Mouse (Mus musculus): ENCODE data around the gene Gldc. TPM values are rescaled to one million over a fixed set of nuclear protein-coding genes. Genes with fewer than 3 reads are reported as not detected.

Gene Gldc
- polyA plus RNA-seq, 1 experiment from 2014 or later, result 12.1 TPM

GRCm38 (mm10) chr19:30096186-30096585 lies 79.0 kb downstream of the Gldc start:
- peaks cover 64% of the 10 kb centered on the region for H3K36me3 ChIP-seq
- H3K27ac ChIP-seq, result no peak overlapping the region
- 30% methylated on average over 3 of the region's 3 CpGs for WGBS
- H3K27me3 ChIP-seq, result no peaks in the 10 kb centered on the region
- no peak overlapping the region for H3K4me2 ChIP-seq
- no peaks in the 10 kb centered on the region for H3K9me3 ChIP-seq
- H3K4me3 ChIP-seq, result no peak overlapping the region
- H3K9ac ChIP-seq, result no peak overlapping the region
- peaks cover 6% of the 10 kb centered on the region; the same call in 1 of the 2 replicates for H3K4me1 ChIP-seq
- ATAC-seq (ENCODE audit: insufficient number of reproducible peaks, low FRiP score, low TSS enrichment, low read depth), result peak; percentile 72; the same call in 1 of the 2 replicates

GRCm38 (mm10) chr19:30091644-30092295 lies 83.5 kb downstream of the Gldc start:
- H3K4me3 ChIP-seq, result no peak overlapping the region
- H3K9me3 ChIP-seq, result no peaks in the 10 kb centered on the region
- no peak overlapping the region for H3K9ac ChIP-seq
- no peak overlapping the region for H3K4me2 ChIP-seq
- H3K27me3 ChIP-seq, result no peaks in the 10 kb centered on the region
- 91% methylated on average over 11 of the region's 12 CpGs for WGBS
- H3K36me3 ChIP-seq, result peaks cover 73% of the 10 kb centered on the region
- H3K27ac ChIP-seq, result no peak overlapping the region
- H3K4me1 ChIP-seq, result peaks cover 6% of the 10 kb centered on the region; the same call in 1 of the 2 replicates
- no peak for ATAC-seq (ENCODE audit: insufficient number of reproducible peaks, low FRiP score, low TSS enrichment, low read depth)

- H3K36me3 ChIP-seq, result peaks cover 75% of the 10 kb centered on the region
- no peaks in the 10 kb centered on the region for H3K27me3 ChIP-seq
- no peak overlapping the region for H3K4me2 ChIP-seq
- H3K27ac ChIP-seq, result no peak overlapping the region
- H3K9ac ChIP-seq, result no peak overlapping the region
- 57% methylated on average over 6 of the region's 6 CpGs for WGBS
- ATAC-seq (ENCODE audit: insufficient number of reproducible peaks, low FRiP score, low TSS enrichment, low read depth), result no peak
- no peaks in the 10 kb centered on the region for H3K4me1 ChIP-seq
- no peaks in the 10 kb centered on the region for H3K9me3 ChIP-seq
- no peak overlapping the region for H3K4me3 ChIP-seq
Measured at GRCm38 (mm10) chr19:30090163-30090562, 85.1 kb downstream of the Gldc start.

- H3K9me3 ChIP-seq, result no peaks in the 10 kb centered on the region
- no peak overlapping the region for H3K9ac ChIP-seq
- no peak for ATAC-seq (ENCODE audit: insufficient number of reproducible peaks, low FRiP score, low TSS enrichment, low read depth)
- 55% methylated on average over 4 of the region's 4 CpGs for WGBS
- no peaks in the 10 kb centered on the region for H3K27me3 ChIP-seq
- H3K4me2 ChIP-seq, result no peak overlapping the region
- H3K27ac ChIP-seq, result no peak overlapping the region
- H3K4me3 ChIP-seq, result no peak overlapping the region
- no peaks in the 10 kb centered on the region; the same call in 1 of the 2 replicates for H3K36me3 ChIP-seq
- no peaks in the 10 kb centered on the region for H3K4me1 ChIP-seq
Measured at GRCm38 (mm10) chr19:30065797-30066196, 109.4 kb downstream of the Gldc start.

GRCm38 (mm10) chr19:30054218-30054617 lies 121.0 kb downstream of the Gldc start:
- no peak overlapping the region for H3K4me2 ChIP-seq
- H3K9me3 ChIP-seq, result no peaks in the 10 kb centered on the region
- 96% methylated on average over 2 of the region's 2 CpGs for whole genome bisulfite sequencing
- H3K9ac ChIP-seq, result no peak overlapping the region
- no peaks in the 10 kb centered on the region for H3K4me1 ChIP-seq
- no peak for ATAC-seq (ENCODE audit: insufficient number of reproducible peaks, low FRiP score, low TSS enrichment, low read depth)
- peaks cover 8% of the 10 kb centered on the region; the same call in 1 of the 2 replicates for H3K36me3 ChIP-seq
- H3K27me3 ChIP-seq, result no peaks in the 10 kb centered on the region
- H3K4me3 ChIP-seq, result no peak overlapping the region
- no peak overlapping the region for H3K27ac ChIP-seq

- no peak overlapping the region for H3K27ac ChIP-seq
- no peak overlapping the region for H3K4me3 ChIP-seq
- 87% methylated on average over 3 of the region's 3 CpGs for WGBS
- H3K4me1 ChIP-seq, result no peaks in the 10 kb centered on the region
- H3K27me3 ChIP-seq, result no peaks in the 10 kb centered on the region
- H3K4me2 ChIP-seq, result no peak overlapping the region
- H3K36me3 ChIP-seq, result peaks cover 13% of the 10 kb centered on the region
- no peaks in the 10 kb centered on the region for H3K9me3 ChIP-seq
- no peak overlapping the region for H3K9ac ChIP-seq
- no peak for ATAC-seq (ENCODE audit: insufficient number of reproducible peaks, low FRiP score, low TSS enrichment, low read depth)
Measured at GRCm38 (mm10) chr19:30051479-30051878, 123.8 kb downstream of the Gldc start.

GRCm38 (mm10) chr19:30050584-30050983 lies 124.6 kb downstream of the Gldc start:
- Histone ChIP-seq H3K27me3 (no peaks in the 10 kb centered on the region), H3K36me3 (peaks cover 9% of the 10 kb centered on the region), H3K9ac (no peak overlapping the region), H3K9me3 (no peaks in the 10 kb centered on the region), H3K27ac (no peak overlapping the region), H3K4me1 (no peaks in the 10 kb centered on the region), H3K4me3 (no peak overlapping the region), H3K4me2 (no peak overlapping the region)
- WGBS, result 88% methylated on average over 2 of the region's 2 CpGs
- ATAC-seq (ENCODE audit: insufficient number of reproducible peaks, low FRiP score, low TSS enrichment, low read depth), result no peak

Other genes with a start within 250 kb of the Gldc start
- not detected in 2 replicates for gene Trpd52l3, start 171.6 kb downstream of the Gldc start, polyA plus RNA-seq (2015; fragmentation: Nextera tagmentation; extraction: Ambion mirVana)
- gene Uhrf2, start 144.9 kb downstream of the Gldc start, polyA plus RNA-seq (2015; fragmentation: Nextera tagmentation; extraction: Ambion mirVana), result 44.5 and 60.6 TPM in 2 replicates
- not detected in 2 replicates for gene Mbl2, start 57.5 kb upstream of the Gldc start, polyA plus RNA-seq (2015; fragmentation: Nextera tagmentation; extraction: Ambion mirVana)

All from limb, embryonic 15.5 days (tissue).